Mouse (Mus musculus) adrenal gland, adult 2 months (tissue): ENCODE measurements at regions not wholly inside any gene's neighbourhood (a gene's known extent, or its start where the extent isn't known, plus 50 kb on each side); places are given as distances from the start of the nearest gene placed in this dataset.

Experiments used
- DNase-seq: peaks from one replicate; pipeline ENCODE4 v3.0.0; 2021

GRCm38 (mm10) chr9:100194604-100195444 lies 291.8 kb downstream of the Il20rb start:
- peak; percentile 5 for DNase-seq

DNA sequence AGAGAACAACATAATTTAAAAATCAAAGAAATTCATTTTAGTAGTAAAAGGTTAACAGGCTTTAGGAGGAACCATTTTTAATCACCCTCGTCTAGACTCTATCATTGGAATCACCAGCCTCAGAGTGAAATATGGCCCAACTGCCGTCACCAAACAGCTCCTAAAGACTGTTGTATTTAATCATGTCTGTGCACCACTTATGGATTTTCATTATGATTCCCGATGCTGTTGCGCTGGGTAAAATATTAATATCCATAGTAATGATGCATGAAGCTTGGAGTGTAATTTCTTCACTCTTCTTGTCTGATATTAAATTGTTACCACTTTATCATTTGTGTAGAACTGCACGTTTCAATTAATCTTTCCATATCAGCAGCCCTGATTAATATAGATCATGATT lies 292.4 kb downstream of the Il20rb start:
- DNase-seq, result no peak

- no peak for DNase-seq
Observed at GRCm38 (mm10) chr9:100184081-100184480, 302.5 kb downstream of the Il20rb start.

GRCm38 (mm10) chr9:100176291-100176690 lies 300.3 kb upstream of the Sox14 start:
- DNase-seq, result no peak

- DNase-seq, result no peak
Observed at GRCm38 (mm10) chr9:100166256-100166655, 290.3 kb upstream of the Sox14 start.

GRCm38 (mm10) chr9:100161961-100162360 lies 286.0 kb upstream of the Sox14 start:
- no peak for DNase-seq
